Mouse (Mus musculus) cerebellum, adult 2 months (tissue): Measurements from ENCODE around the gene Siglecg. TPM values are rescaled to one million over a fixed set of nuclear protein-coding genes. Genes with fewer than 3 reads are reported as not detected.

Experiments used
- DNase-seq, 2 experiments: peaks; one replicate each; pipeline ENCODE4 v3.0.0; 2021
- H3K27ac ChIP-seq: fragments of 200-500 bp; 2 replicates; pipeline ENCODE4 v1.5.1; 2012; ENCODE audit warnings: low read length, control low read depth, inconsistent platforms; ENCODE audit not compliant: insufficient read depth
- H3K27me3 ChIP-seq: fragments of 200-500 bp; 2 replicates; pipeline ENCODE4 v1.6.1; 2012; ENCODE audit warnings: inconsistent platforms, mild to moderate bottlenecking, low read length, moderate library complexity; ENCODE audit not compliant: control insufficient read depth, insufficient read depth
- H3K4me1 ChIP-seq: fragments of 200-500 bp; 2 replicates; pipeline ENCODE4 v1.6.1; 2011; ENCODE audit warnings: low read length; ENCODE audit not compliant: control insufficient read depth, insufficient read depth
- H3K4me3 ChIP-seq: fragments of 200-500 bp; replicated peaks from 2 replicates; pipeline ENCODE3; 2011; ENCODE audit warnings: mild to moderate bottlenecking, low read depth, low read length, control low read depth; ENCODE audit not compliant: insufficient read depth
- CTCF ChIP-seq: fragments of 200-500 bp; IDR thresholded peaks from 2 replicates; pipeline ENCODE4 v1.5.1; 2011; ENCODE audit warnings: low read depth, mild to moderate bottlenecking, control low read depth, low read length, moderate library complexity, borderline replicate concordance; ENCODE audit not compliant: insufficient read depth
- POLR2A ChIP-seq: fragments of 200-500 bp; IDR thresholded peaks from 2 replicates; pipeline ENCODE4 v1.6.1; 2011; ENCODE audit warnings: low read length, control low read depth, borderline replicate concordance; ENCODE audit not compliant: insufficient read depth
- WGBS: fragments of 180-500 bp; shearing (Covaris S2); methylation state at CpG from one replicate; pipeline ENCODE4 v1.1.7; 2018; 5-methylcytosine and 5-hydroxymethylcytosine counted together
- polyA plus RNA-seq: library from polyadenylated mRNA; depleted of rRNA; stranded (reverse); fragments of >200 nt; gene quantifications from 2 replicates; pipeline ENCODE4 v1.2.3, GENCODE M21; 2012

Siglecg gene
- polyA plus RNA-seq, 1 experiment, result 0.52 TPM

GRCm38 (mm10) chr7:43434676-43435075, 26.7 kb downstream of the Siglecg start:
- Histone ChIP-seq H3K27me3 (no peaks in the 10 kb centered on the region), H3K27ac (no peak overlapping the region), H3K4me1 (no peaks in the 10 kb centered on the region), H3K4me3 (no peak overlapping the region)
- DNase-seq, result no peak
- TF ChIP-seq CTCF, result no peak
- TF ChIP-seq POLR2A, result no peak
- 75% methylated on average over 5 of the region's 5 CpGs for WGBS

- Histone ChIP-seq H3K4me3 (no peak within 1 kb of the TSS), H3K27ac (no peak within 1 kb of the TSS), H3K27me3 (no peaks in the 10 kb centered on the region), H3K4me1 (no peaks in the 10 kb centered on the region)
- TF ChIP-seq POLR2A, result no peak
- TF ChIP-seq CTCF, result no peak
- DNase-seq, result no peak
- WGBS, result 66% methylated on average over 10 of the region's 10 CpGs
Measured at GRCm38 (mm10) chr7:43436341-43437255, 28.6 kb downstream of the Siglecg start, which contains the start of gene Nkg7. Gene Nkg7 (plus strand): TSS chr7:43437073.

- H3K27me3 ChIP-seq, result no peaks in the 10 kb centered on the region
- WGBS, result 83% methylated on average over 4 of the region's 4 CpGs
- TF ChIP-seq POLR2A (no peak), CTCF (no peak)
- H3K4me3 ChIP-seq, result no peak overlapping the region
- H3K4me1 ChIP-seq, result no peaks in the 10 kb centered on the region
- no peak overlapping the region for H3K27ac ChIP-seq
- DNase-seq, result no peak
Measured at GRCm38 (mm10) chr7:43438611-43439010, 30.6 kb downstream of the Siglecg start.

GRCm38 (mm10) chr7:43440482-43440881, 32.5 kb downstream of the Siglecg start, which contains the start of gene Cldnd2:
Gene Cldnd2 (plus strand): TSS chr7:43440782.
- WGBS, result 81% methylated on average over 6 of the region's 6 CpGs
- H3K4me3 ChIP-seq, result no peak within 1 kb of the TSS

GRCm38 (mm10) chr7:43441071-43441470, 33.1 kb downstream of the Siglecg start:
- DNase-seq, result no peak
- TF ChIP-seq CTCF, result no peak
- no peak for TF ChIP-seq POLR2A
- Histone ChIP-seq H3K4me1 (no peaks in the 10 kb centered on the region), H3K27me3 (no peaks in the 10 kb centered on the region), H3K27ac (no peak overlapping the region), H3K4me3 (no peak overlapping the region)
- 86% methylated on average over 3 of the region's 3 CpGs for WGBS

More at GRCm38 (mm10) chr7:43440482-43440881, 32.5 kb downstream of the Siglecg start, which contains the start of gene Cldnd2:
- Histone ChIP-seq H3K27me3 (no peaks in the 10 kb centered on the region), H3K4me1 (no peaks in the 10 kb centered on the region), H3K27ac (no peak within 1 kb of the TSS)
- no peak for TF ChIP-seq POLR2A
- no peak for TF ChIP-seq CTCF
- no peak for DNase-seq

- H3K27ac ChIP-seq, result no peak overlapping the region
- no peaks in the 10 kb centered on the region for H3K27me3 ChIP-seq
- 18% methylated on average over 9 of the region's 9 CpGs for WGBS
- TF ChIP-seq POLR2A, result no peak
- TF ChIP-seq CTCF, result no peak
- DNase-seq, result no peak
- H3K4me3 ChIP-seq, result peak overlapping the region; percentile 84
- no peaks in the 10 kb centered on the region for H3K4me1 ChIP-seq
Measured at GRCm38 (mm10) chr7:43442684-43443083, 34.7 kb downstream of the Siglecg start.

- TF ChIP-seq CTCF (no peak), POLR2A (no peak)
- WGBS, result under 1% methylated on average over 36 of the region's 36 CpGs
- H3K27me3 ChIP-seq, result no peaks in the 10 kb centered on the region
Measured at GRCm38 (mm10) chr7:43443126-43443916, 35.3 kb downstream of the Siglecg start.

More at GRCm38 (mm10) chr7:43443126-43443916, 35.3 kb downstream of the Siglecg start:
- Histone ChIP-seq H3K27ac (peak overlapping the region; percentile 72), H3K4me3 (peak overlapping the region; percentile 84), H3K4me1 (no peaks in the 10 kb centered on the region)
- peak; percentile 65 to 66 for DNase-seq
